Mouse (Mus musculus) right cerebral cortex, postnatal 4 days (tissue): ENCODE data around the gene Ylpm1.

Experiments
- DNase-seq: peaks from one replicate; pipeline ENCODE4 v3.0.0-alpha.2; 2022

Ylpm1 gene

GRCm38 (mm10) chr12:85010541-85010940 lies 14.4 kb downstream of the Ylpm1 start:
- DNase-seq = no peak

- no peak for DNase-seq
Observed at GRCm38 (mm10) chr12:85012185-85012584, 16.1 kb downstream of the Ylpm1 start.

- DNase-seq = no peak
Observed at GRCm38 (mm10) chr12:85022071-85022470, 25.9 kb downstream of the Ylpm1 start.

- peak; percentile 25 for DNase-seq
Observed at GRCm38 (mm10) chr12:85032710-85033109, 36.6 kb downstream of the Ylpm1 start.

- no peak for DNase-seq
Observed at GRCm38 (mm10) chr12:85051218-85051617, 55.1 kb downstream of the Ylpm1 start.

GRCm38 (mm10) chr12:85071043-85071442 lies 74.9 kb downstream of the Ylpm1 start:
- DNase-seq = no peak

- no peak for DNase-seq
Observed at GRCm38 (mm10) chr12:85077100-85077499, 81.0 kb downstream of the Ylpm1 start.

GRCm38 (mm10) chr12:85084257-85084656 lies 88.1 kb downstream of the Ylpm1 start:
- DNase-seq = no peak

GRCm38 (mm10) chr12:85084941-85085340 lies 88.8 kb downstream of the Ylpm1 start:
- DNase-seq = no peak

- DNase-seq = no peak
Observed at GRCm38 (mm10) chr12:85087845-85088244, 91.7 kb downstream of the Ylpm1 start.

GRCm38 (mm10) chr12:85091190-85091589 lies 95.1 kb downstream of the Ylpm1 start:
- DNase-seq = no peak

- DNase-seq = peak; percentile 75
Observed at GRCm38 (mm10) chr12:85092214-85092613, 96.1 kb downstream of the Ylpm1 start.

GRCm38 (mm10) chr12:85094010-85094409 lies 97.9 kb downstream of the Ylpm1 start:
- peak; percentile 30 for DNase-seq

- DNase-seq = no peak
Observed at GRCm38 (mm10) chr12:85094706-85095105, 98.6 kb downstream of the Ylpm1 start.

- no peak for DNase-seq
Observed at GRCm38 (mm10) chr12:85095146-85095545, 99.0 kb downstream of the Ylpm1 start.

- no peak for DNase-seq
Observed at GRCm38 (mm10) chr12:85095859-85096258, 99.7 kb downstream of the Ylpm1 start.

- DNase-seq = no peak
Observed at GRCm38 (mm10) chr12:85101001-85101400, 104.9 kb downstream of the Ylpm1 start.

GRCm38 (mm10) chr12:85101521-85102106 lies 105.5 kb downstream of the Ylpm1 start:
- DNase-seq = no peak

GRCm38 (mm10) chr12:85103096-85103495 lies 107.0 kb downstream of the Ylpm1 start:
- no peak for DNase-seq

GRCm38 (mm10) chr12:85104789-85105188 lies 108.7 kb downstream of the Ylpm1 start:
- DNase-seq = no peak

- DNase-seq = no peak
Observed at GRCm38 (mm10) chr12:85106292-85106691, 110.2 kb downstream of the Ylpm1 start.

- no peak for DNase-seq
Observed at GRCm38 (mm10) chr12:85108643-85109042, 112.5 kb downstream of the Ylpm1 start.

GRCm38 (mm10) chr12:85109426-85109825 lies 113.3 kb downstream of the Ylpm1 start:
- DNase-seq = no peak

GRCm38 (mm10) chr12:85110011-85110697 lies 114.0 kb downstream of the Ylpm1 start:
- no peak for DNase-seq
